Mouse (Mus musculus): ENCODE results near the gene Klf3. TPM values are rescaled to one million over a fixed set of nuclear protein-coding genes. Genes with fewer than 3 reads are reported as not detected.

The Klf3 gene
- total and polyA plus RNA-seq, 3 experiments, result 34.3 to 46.6 (median 41.4) TPM

- Histone ChIP-seq H3K4me1 (ENCODE audit: control insufficient read depth, insufficient read depth, low read length) (peaks cover 15% of the 10 kb centered on the region), H3K27me3 (ENCODE audit: control insufficient read depth, insufficient read depth, low read length) (no peaks in the 10 kb centered on the region), H3K36me3 (ENCODE audit: control insufficient read depth, insufficient read depth, low read length) (peaks cover 26% of the 10 kb centered on the region), H3K9ac (ENCODE audit: low read depth, low read length) (no peak overlapping the region), H3K4me3 (no peak overlapping the region), H3K79me2 (replicated peaks; ENCODE audit: control insufficient read depth, insufficient read depth, low read length) (peaks cover 8% of the 10 kb centered on the region), H3K27ac (no peak overlapping the region)
- DNase-seq, result no peak
- TF ChIP-seq EP300 (IDR thresholded peaks at IDR 0.05; ENCODE audit: insufficient read depth, low read depth, low read length) (no peak), POLR2A (IDR thresholded peaks at IDR 0.05; ENCODE audit: insufficient read depth, low read depth, low read length) (no peak), CTCF (IDR thresholded peaks at IDR 0.05) (no peak)
- intact Hi-C loops (cut with DNase I), result no loop called here
- 80% methylated on average over 2 of the region's 2 CpGs for WGBS
Measured at GRCm38 (mm10) chr5:64821294-64821693, 18.1 kb downstream of the Klf3 start.

- H3K79me2 ChIP-seq (replicated peaks; ENCODE audit: control insufficient read depth, insufficient read depth, low read length), result peaks cover 8% of the 10 kb centered on the region
- no peak overlapping the region for H3K4me3 ChIP-seq
- DNase-seq, result no peak
- 89% methylated on average over 24 of the region's 24 CpGs for WGBS
- H3K27me3 ChIP-seq (ENCODE audit: control insufficient read depth, insufficient read depth, low read length), result no peaks in the 10 kb centered on the region
- H3K4me1 ChIP-seq (ENCODE audit: control insufficient read depth, insufficient read depth, low read length), result peaks cover 10% of the 10 kb centered on the region
- intact Hi-C loops (cut with DNase I), result no loop called here
- no peak overlapping the region for H3K27ac ChIP-seq
- no peak overlapping the region for H3K9ac ChIP-seq (ENCODE audit: low read depth, low read length)
- H3K36me3 ChIP-seq (ENCODE audit: control insufficient read depth, insufficient read depth, low read length), result peaks cover 20% of the 10 kb centered on the region
- no peak for TF ChIP-seq CTCF (IDR thresholded peaks at IDR 0.05)
- TF ChIP-seq POLR2A (IDR thresholded peaks at IDR 0.05; ENCODE audit: insufficient read depth, low read depth, low read length), result no peak
- no peak for TF ChIP-seq EP300 (IDR thresholded peaks at IDR 0.05; ENCODE audit: insufficient read depth, low read depth, low read length)
Measured at GRCm38 (mm10) chr5:64821964-64822363, 18.8 kb downstream of the Klf3 start.

GRCm38 (mm10) chr5:64823431-64823830, 20.2 kb downstream of the Klf3 start:
- peaks cover 11% of the 10 kb centered on the region for H3K36me3 ChIP-seq (ENCODE audit: control insufficient read depth, insufficient read depth, low read length)
- intact Hi-C loops (cut with DNase I), result no loop called here
- no peak overlapping the region for H3K4me3 ChIP-seq
- peaks cover 5% of the 10 kb centered on the region; the same call in 1 of the 2 replicates for H3K79me2 ChIP-seq (replicated peaks; ENCODE audit: control insufficient read depth, insufficient read depth, low read length)
- H3K27ac ChIP-seq, result no peak overlapping the region
- no peak for DNase-seq
- H3K27me3 ChIP-seq (ENCODE audit: control insufficient read depth, insufficient read depth, low read length), result no peaks in the 10 kb centered on the region
- 90% methylated on average over 11 of the region's 11 CpGs for whole genome bisulfite sequencing
- TF ChIP-seq CTCF (IDR thresholded peaks at IDR 0.05) (no peak), POLR2A (IDR thresholded peaks at IDR 0.05; ENCODE audit: insufficient read depth, low read depth, low read length) (no peak), EP300 (IDR thresholded peaks at IDR 0.05; ENCODE audit: insufficient read depth, low read depth, low read length) (no peak)
- H3K9ac ChIP-seq (ENCODE audit: low read depth, low read length), result no peak overlapping the region
- peaks cover 7% of the 10 kb centered on the region; the same call in 1 of the 2 replicates for H3K4me1 ChIP-seq (ENCODE audit: control insufficient read depth, insufficient read depth, low read length)

- TF ChIP-seq EP300 (IDR thresholded peaks at IDR 0.05; ENCODE audit: insufficient read depth, low read depth, low read length) (no peak), POLR2A (IDR thresholded peaks at IDR 0.05; ENCODE audit: insufficient read depth, low read depth, low read length) (no peak), CTCF (IDR thresholded peaks at IDR 0.05) (no peak)
- intact Hi-C loops (cut with DNase I), result no loop called here
Measured at GRCm38 (mm10) chr5:64824765-64825164, 21.6 kb downstream of the Klf3 start.

GRCm38 (mm10) chr5:64825496-64825895, 22.3 kb downstream of the Klf3 start:
- Histone ChIP-seq H3K36me3 (ENCODE audit: control insufficient read depth, insufficient read depth, low read length) (peaks cover 8% of the 10 kb centered on the region), H3K4me3 (no peak overlapping the region), H3K27ac (no peak overlapping the region), H3K9ac (ENCODE audit: low read depth, low read length) (no peak overlapping the region), H3K4me1 (ENCODE audit: control insufficient read depth, insufficient read depth, low read length) (no peaks in the 10 kb centered on the region; the same call in 1 of the 2 replicates), H3K79me2 (replicated peaks; ENCODE audit: control insufficient read depth, insufficient read depth, low read length) (peaks cover 3% of the 10 kb centered on the region; the same call in 1 of the 2 replicates), H3K27me3 (ENCODE audit: control insufficient read depth, insufficient read depth, low read length) (no peaks in the 10 kb centered on the region)
- intact Hi-C loops (cut with DNase I), result no loop called here
- WGBS, result 77% methylated on average over 7 of the region's 7 CpGs
- no peak for DNase-seq
- no peak for TF ChIP-seq POLR2A (IDR thresholded peaks at IDR 0.05; ENCODE audit: insufficient read depth, low read depth, low read length)

More at GRCm38 (mm10) chr5:64824765-64825164, 21.6 kb downstream of the Klf3 start:
- WGBS, result 64% methylated on average over 3 of the region's 3 CpGs
- no peak overlapping the region for H3K9ac ChIP-seq (ENCODE audit: low read depth, low read length)
- H3K4me3 ChIP-seq, result no peak overlapping the region
- H3K27me3 ChIP-seq (ENCODE audit: control insufficient read depth, insufficient read depth, low read length), result no peaks in the 10 kb centered on the region
- DNase-seq, result no peak
- no peak overlapping the region for H3K27ac ChIP-seq
- peaks cover 3% of the 10 kb centered on the region; the same call in 1 of the 2 replicates for H3K79me2 ChIP-seq (replicated peaks; ENCODE audit: control insufficient read depth, insufficient read depth, low read length)
- peaks cover 5% of the 10 kb centered on the region for H3K36me3 ChIP-seq (ENCODE audit: control insufficient read depth, insufficient read depth, low read length)
- peaks cover 2% of the 10 kb centered on the region; the same call in 1 of the 2 replicates for H3K4me1 ChIP-seq (ENCODE audit: control insufficient read depth, insufficient read depth, low read length)

GRCm38 (mm10) chr5:64827151-64827550, 24.0 kb downstream of the Klf3 start:
- Histone ChIP-seq H3K9ac (ENCODE audit: low read depth, low read length) (no peak overlapping the region), H3K79me2 (replicated peaks; ENCODE audit: control insufficient read depth, insufficient read depth, low read length) (peaks cover under 1% of the 10 kb centered on the region; the same call in 1 of the 2 replicates), H3K4me1 (ENCODE audit: control insufficient read depth, insufficient read depth, low read length) (no peaks in the 10 kb centered on the region; the same call in 1 of the 2 replicates), H3K27me3 (ENCODE audit: control insufficient read depth, insufficient read depth, low read length) (no peaks in the 10 kb centered on the region), H3K27ac (no peak overlapping the region), H3K4me3 (no peak overlapping the region), H3K36me3 (ENCODE audit: control insufficient read depth, insufficient read depth, low read length) (peaks cover 10% of the 10 kb centered on the region)
- WGBS, result 94% methylated on average over 12 of the region's 12 CpGs
- TF ChIP-seq EP300 (IDR thresholded peaks at IDR 0.05; ENCODE audit: insufficient read depth, low read depth, low read length) (no peak), CTCF (IDR thresholded peaks at IDR 0.05) (no peak), POLR2A (IDR thresholded peaks at IDR 0.05; ENCODE audit: insufficient read depth, low read depth, low read length) (no peak)
- intact Hi-C loops (cut with DNase I), result no loop called here
- DNase-seq, result no peak
